In the genomic region with DNA sequence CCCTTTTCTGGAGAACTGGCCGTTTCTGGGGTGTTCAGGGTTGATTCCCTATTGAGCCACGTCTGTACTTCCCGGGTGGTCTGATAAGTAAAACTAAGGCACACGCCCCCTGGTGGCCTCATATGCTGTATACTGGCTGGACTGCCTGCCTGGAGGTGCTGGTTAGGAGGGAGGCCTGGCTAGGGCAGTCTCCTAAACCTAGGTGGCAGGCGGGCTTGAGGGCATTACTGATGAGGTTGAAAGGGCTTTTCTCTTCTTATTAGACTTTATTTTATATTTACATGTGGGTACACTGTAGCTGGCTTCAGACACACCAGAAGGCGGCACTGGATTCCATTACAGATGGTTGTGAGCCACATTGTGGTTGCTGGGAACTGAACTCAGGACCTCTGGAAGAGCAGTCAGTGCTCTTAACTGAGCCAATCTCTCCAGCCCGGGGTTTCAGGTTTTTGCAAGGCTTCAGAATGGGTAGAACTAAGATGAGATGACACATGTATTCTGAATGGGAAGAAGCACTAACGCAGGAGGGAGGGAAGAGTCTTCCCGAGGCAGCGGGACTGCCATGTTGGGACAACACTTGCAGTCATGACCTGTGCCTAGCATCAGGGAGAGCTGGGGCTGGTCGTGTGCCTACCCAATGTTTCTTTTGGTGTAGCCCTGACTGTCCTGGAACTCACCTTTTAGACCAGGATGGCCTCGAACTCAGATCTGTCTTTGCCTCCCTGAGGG, we compare ENCODE assay signal across 9 mouse cellular contexts. TPM values are rescaled to one million over a fixed set of nuclear protein-coding genes. Genes with fewer than 3 reads are reported as not detected.
A peak's percentile ranks its signal among the peaks of the same experiment; 100 is the strongest.
DNase-seq lines count a peak whose midpoint lies in the region; ATAC-seq and TF ChIP-seq lines count a peak whose summit lies in the region.
"Had no signal": no experiment of that assay in that cellular context is flagged by ENCODE, and none has a peak within 500 bp of the region (broad histone marks: within the 10 kb centered on the region; RNA-seq: fewer than 3 reads in every experiment).

No protein-coding gene starts in this region.

- H3K9me3 ChIP-seq in hindbrain, embryonic 14.5 days (ENCODE audit: control insufficient read depth, low read length): no peaks in the 10 kb centered on the region
- peaks cover 2% of the 10 kb centered on the region; the same call in 1 of the 2 replicates for H3K9me3 ChIP-seq in hindbrain, embryonic 16.5 days (ENCODE audit: control insufficient read depth, low read length)
- H3K9me3 ChIP-seq in hindbrain, postnatal 0 days (ENCODE audit: low read length): no peaks in the 10 kb centered on the region
- peaks cover 3% of the 10 kb centered on the region; the same call in 1 of the 2 replicates for H3K9me3 ChIP-seq in limb, embryonic 13.5 days
- H3K9me3 ChIP-seq: embryonic facial prominence, embryonic 13.5 days had no signal

- H3K4me1 ChIP-seq in hindbrain, embryonic 14.5 days (replicated peaks; ENCODE audit: control insufficient read depth, insufficient read depth, low read length): peaks cover 16% of the 10 kb centered on the region
- H3K4me1 ChIP-seq in hindbrain, embryonic 16.5 days (ENCODE audit: control insufficient read depth, insufficient read depth, low read depth, low read length): peaks cover 18% of the 10 kb centered on the region
- peaks cover 5% of the 10 kb centered on the region; the same call in 1 of the 2 replicates for H3K4me1 ChIP-seq in hindbrain, postnatal 0 days (ENCODE audit: insufficient read depth, low read length)
- peaks cover 41% of the 10 kb centered on the region for H3K4me1 ChIP-seq in limb, embryonic 13.5 days

- 32% methylated on average over 12 of the region's 12 CpGs for WGBS in hindbrain, embryonic 14.5 days
- 30% methylated on average over 12 of the region's 12 CpGs for WGBS in hindbrain, embryonic 16.5 days
- WGBS in hindbrain, postnatal 0 days: 32% methylated on average over 12 of the region's 12 CpGs
- WGBS in limb, embryonic 13.5 days: 25% methylated on average over 12 of the region's 12 CpGs

- H3K4me3 ChIP-seq in hindbrain, embryonic 14.5 days (replicated peaks; ENCODE audit: low read length): no peak overlapping the region
- no peak overlapping the region for H3K4me3 ChIP-seq in hindbrain, embryonic 16.5 days (ENCODE audit: low read length)
- no peak overlapping the region for H3K4me3 ChIP-seq in hindbrain, postnatal 0 days (ENCODE audit: low read length)
- no peak overlapping the region for H3K4me3 ChIP-seq in limb, embryonic 13.5 days

- no peak overlapping the region for H3K4me2 ChIP-seq in hindbrain, embryonic 14.5 days (replicated peaks)
- H3K4me2 ChIP-seq in hindbrain, embryonic 16.5 days (ENCODE audit: low read length): no peak overlapping the region
- H3K4me2 ChIP-seq in hindbrain, postnatal 0 days (ENCODE audit: low read depth, low read length): no peak overlapping the region
- no peak overlapping the region for H3K4me2 ChIP-seq in limb, embryonic 13.5 days (replicated peaks)

- peaks cover 32% of the 10 kb centered on the region for H3K36me3 ChIP-seq in hindbrain, embryonic 14.5 days (replicated peaks; ENCODE audit: control insufficient read depth, insufficient read depth)
- H3K36me3 ChIP-seq in hindbrain, embryonic 16.5 days (ENCODE audit: control insufficient read depth, insufficient read depth, low read length): peaks cover 25% of the 10 kb centered on the region
- peaks cover 18% of the 10 kb centered on the region for H3K36me3 ChIP-seq in hindbrain, postnatal 0 days (ENCODE audit: insufficient read depth, low read length)
- H3K36me3 ChIP-seq in limb, embryonic 13.5 days: peaks cover 33% of the 10 kb centered on the region

- TF ChIP-seq CTCF in hindbrain, postnatal 0 days (IDR thresholded peaks at IDR 0.05; ENCODE audit: low read depth): peak; percentile 80

- peaks cover 54% of the 10 kb centered on the region for H3K27me3 ChIP-seq in hindbrain, embryonic 14.5 days (ENCODE audit: control insufficient read depth, insufficient read depth, low read length)
- H3K27me3 ChIP-seq in hindbrain, embryonic 16.5 days (replicated peaks; ENCODE audit: control insufficient read depth, insufficient read depth, low read length): peaks cover 46% of the 10 kb centered on the region
- H3K27me3 ChIP-seq in hindbrain, postnatal 0 days (ENCODE audit: insufficient read depth, low read length): peaks cover 24% of the 10 kb centered on the region
- H3K27me3 ChIP-seq in limb, embryonic 13.5 days: peaks cover 63% of the 10 kb centered on the region

- H3K9ac ChIP-seq in hindbrain, embryonic 14.5 days: no peak overlapping the region
- H3K9ac ChIP-seq in hindbrain, embryonic 16.5 days (ENCODE audit: low read depth, low read length): no peak overlapping the region
- H3K9ac ChIP-seq in hindbrain, postnatal 0 days (replicated peaks; ENCODE audit: low read length): no peak overlapping the region
- H3K9ac ChIP-seq in limb, embryonic 13.5 days: no peak overlapping the region
- H3K9ac ChIP-seq: embryonic facial prominence, embryonic 13.5 days had no signal

- peak; percentile 76 for DNase-seq in hindbrain, embryonic 14.5 days (ENCODE audit: low spot score)
- DNase-seq in T-cell, adult 2 months (ENCODE audit: low spot score): peak; percentile 75
- peak; percentile 93 for DNase-seq in embryo, embryonic 10.5 days (ENCODE audit: low spot score)
- DNase-seq in hindbrain, postnatal 0 days (ENCODE audit: low spot score): peak; percentile 88
- DNase-seq in naive thymus-derived CD4-positive, alpha-beta T cell, adult 2 months (ENCODE audit: low read depth): peak; percentile 87
- DNase-seq in thymus, postnatal 25 days: peak; percentile 73

- ATAC-seq in hindbrain, embryonic 14.5 days (ENCODE audit: low FRiP score): no peak
- ATAC-seq in hindbrain, embryonic 16.5 days: no peak
- 0 out of 2 replicates have a peak, but pooled peaks have one; percentile 16 for ATAC-seq in hindbrain, postnatal 0 days
- ATAC-seq in limb, embryonic 13.5 days (ENCODE audit: low FRiP score, low read depth): 0 out of 2 replicates have a peak, but pooled peaks have one; percentile 12

- no peak overlapping the region for H3K27ac ChIP-seq in hindbrain, embryonic 14.5 days
- H3K27ac ChIP-seq in hindbrain, embryonic 16.5 days (ENCODE audit: low read depth, low read length): no peak overlapping the region
- no peak overlapping the region for H3K27ac ChIP-seq in hindbrain, postnatal 0 days
- H3K27ac ChIP-seq in limb, embryonic 13.5 days: no peak overlapping the region
- H3K27ac ChIP-seq: embryonic facial prominence, embryonic 13.5 days had no signal

RNA-seq across cellular contexts. Expression of a gene that starts 1.3 kb away (rescaled TPM):
- polyA plus RNA-seq in hindbrain, embryonic 14.5 days (2014; fragmentation: Nextera tagmentation; extraction: Ambion mirVana): 1.5 and 1.8 TPM in 2 replicates
- 2.4 and 3.1 TPM in 2 replicates for polyA plus RNA-seq in hindbrain, embryonic 16.5 days (2015; fragmentation: Nextera tagmentation; extraction: Ambion mirVana)
- total RNA-seq in hindbrain, postnatal 0 days (2014; rRNA removed): 2.5 and 2.8 TPM in 2 replicates
- 4.2 and 4.3 TPM in 2 replicates for polyA plus RNA-seq in hindbrain, postnatal 0 days (2015; fragmentation: Nextera tagmentation; extraction: Ambion mirVana)
- polyA plus RNA-seq in limb, embryonic 13.5 days (2015; fragmentation: Nextera tagmentation; extraction: Ambion mirVana): 0.39 and 0.45 TPM in 2 replicates

RNA-seq across cellular contexts. Expression of a gene that starts 3.4 kb away (rescaled TPM):
- 2,214 and 2,704 TPM in 2 replicates for polyA plus RNA-seq in hindbrain, embryonic 14.5 days (2014; fragmentation: Nextera tagmentation; extraction: Ambion mirVana)
- polyA plus RNA-seq in hindbrain, embryonic 16.5 days (2015; fragmentation: Nextera tagmentation; extraction: Ambion mirVana): 1,821 and 2,018 TPM in 2 replicates
- 1,411 and 1,940 TPM in 2 replicates for total RNA-seq in hindbrain, postnatal 0 days (2014; rRNA removed)
- 2,686 and 2,710 TPM in 2 replicates for polyA plus RNA-seq in hindbrain, postnatal 0 days (2015; fragmentation: Nextera tagmentation; extraction: Ambion mirVana)
- polyA plus RNA-seq in limb, embryonic 13.5 days (2015; fragmentation: Nextera tagmentation; extraction: Ambion mirVana): 4,263 and 4,460 TPM in 2 replicates

RNA-seq across cellular contexts. Expression of a gene that starts 11.9 kb away (rescaled TPM):
- 49.6 and 51.4 TPM in 2 replicates for polyA plus RNA-seq in hindbrain, embryonic 14.5 days (2014; fragmentation: Nextera tagmentation; extraction: Ambion mirVana)
- 57.8 and 71.4 TPM in 2 replicates for polyA plus RNA-seq in hindbrain, embryonic 16.5 days (2015; fragmentation: Nextera tagmentation; extraction: Ambion mirVana)
- total RNA-seq in hindbrain, postnatal 0 days (2014; rRNA removed): 98.1 and 98.6 TPM in 2 replicates
- polyA plus RNA-seq in hindbrain, postnatal 0 days (2015; fragmentation: Nextera tagmentation; extraction: Ambion mirVana): 52.3 and 54.4 TPM in 2 replicates
- 52.8 and 57.8 TPM in 2 replicates for polyA plus RNA-seq in limb, embryonic 13.5 days (2015; fragmentation: Nextera tagmentation; extraction: Ambion mirVana)

RNA-seq across cellular contexts. Expression of a gene that starts 20.1 kb away (rescaled TPM):
- polyA plus RNA-seq in hindbrain, embryonic 14.5 days (2014; fragmentation: Nextera tagmentation; extraction: Ambion mirVana): 155 and 158 TPM in 2 replicates
- polyA plus RNA-seq in hindbrain, embryonic 16.5 days (2015; fragmentation: Nextera tagmentation; extraction: Ambion mirVana): 168 and 190 TPM in 2 replicates
- 36.0 and 45.1 TPM in 2 replicates for total RNA-seq in hindbrain, postnatal 0 days (2014; rRNA removed)
- polyA plus RNA-seq in hindbrain, postnatal 0 days (2015; fragmentation: Nextera tagmentation; extraction: Ambion mirVana): 145 and 154 TPM in 2 replicates
- polyA plus RNA-seq in limb, embryonic 13.5 days (2015; fragmentation: Nextera tagmentation; extraction: Ambion mirVana): 113 and 117 TPM in 2 replicates

RNA-seq across cellular contexts. Expression of a gene that starts 30.8 kb away (rescaled TPM):
- 10.0 and 14.3 TPM in 2 replicates for polyA plus RNA-seq in hindbrain, embryonic 14.5 days (2014; fragmentation: Nextera tagmentation; extraction: Ambion mirVana)
- polyA plus RNA-seq in hindbrain, embryonic 16.5 days (2015; fragmentation: Nextera tagmentation; extraction: Ambion mirVana): 16.3 and 18.5 TPM in 2 replicates
- 29.8 and 33.6 TPM in 2 replicates for total RNA-seq in hindbrain, postnatal 0 days (2014; rRNA removed)
- 7.8 and 10.8 TPM in 2 replicates for polyA plus RNA-seq in hindbrain, postnatal 0 days (2015; fragmentation: Nextera tagmentation; extraction: Ambion mirVana)
- 2.9 and 4.3 TPM in 2 replicates for polyA plus RNA-seq in limb, embryonic 13.5 days (2015; fragmentation: Nextera tagmentation; extraction: Ambion mirVana)

Comparison
In these comparisons a context has a peak if more than half of its experiments do, and no peak if none do; other contexts are left out.
1. ATAC-seq: peak in hindbrain, postnatal 0 days (single experiment) and limb, embryonic 13.5 days (single experiment); none in hindbrain, embryonic 14.5 days (single experiment) and hindbrain, embryonic 16.5 days (single experiment).
2. Peak in every context shown above with its lines, with median percentiles within 50 percentile points of each other: DNase-seq.